Mouse (Mus musculus): ENCODE measurements around the gene Ep400. TPM values are rescaled to one million over a fixed set of nuclear protein-coding genes. Genes with fewer than 3 reads are reported as not detected.

Ep400 gene
- polyA plus RNA-seq, 1 experiment from 2014 or later: 41.8 TPM

DNA sequence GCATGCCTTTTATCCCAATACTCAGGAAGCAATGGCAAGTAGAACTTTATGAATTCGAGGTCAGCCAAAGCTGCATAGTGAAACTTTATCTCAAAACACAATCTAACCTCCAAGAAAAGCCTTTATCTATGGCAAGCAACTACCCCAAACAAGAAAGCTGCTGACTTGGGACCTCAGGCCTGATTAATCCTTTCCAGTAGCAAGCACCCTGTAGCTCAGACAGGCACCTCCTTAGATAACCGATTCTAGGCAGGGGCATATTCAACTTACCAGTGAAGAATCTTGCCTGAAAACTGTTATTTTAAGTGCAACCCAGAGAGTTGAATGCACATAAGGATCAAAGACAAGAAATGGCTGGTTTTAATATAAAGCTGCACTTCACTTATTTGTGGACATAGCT, 59.1 kb downstream of the Ep400 start:
- 87% methylated on average over 2 of the region's 2 CpGs for WGBS
- Histone ChIP-seq H3K36me3 (ENCODE audit: control insufficient read depth, insufficient read depth, low read length) (peaks cover 23% of the 10 kb centered on the region), H3K9me3 (ENCODE audit: control insufficient read depth, low read length) (no peaks in the 10 kb centered on the region), H3K9ac (ENCODE audit: low read length) (no peak overlapping the region), H3K4me1 (replicated peaks; ENCODE audit: control insufficient read depth, insufficient read depth, low read length) (no peaks in the 10 kb centered on the region), H3K4me2 (ENCODE audit: low read depth, low read length) (no peak overlapping the region), H3K4me3 (ENCODE audit: low read length) (no peak overlapping the region), H3K27ac (ENCODE audit: low read length) (no peak overlapping the region), H3K27me3 (ENCODE audit: control insufficient read depth, insufficient read depth, low read depth, low read length) (no peaks in the 10 kb centered on the region)
- ATAC-seq (ENCODE audit: low read depth): no peak

DNA sequence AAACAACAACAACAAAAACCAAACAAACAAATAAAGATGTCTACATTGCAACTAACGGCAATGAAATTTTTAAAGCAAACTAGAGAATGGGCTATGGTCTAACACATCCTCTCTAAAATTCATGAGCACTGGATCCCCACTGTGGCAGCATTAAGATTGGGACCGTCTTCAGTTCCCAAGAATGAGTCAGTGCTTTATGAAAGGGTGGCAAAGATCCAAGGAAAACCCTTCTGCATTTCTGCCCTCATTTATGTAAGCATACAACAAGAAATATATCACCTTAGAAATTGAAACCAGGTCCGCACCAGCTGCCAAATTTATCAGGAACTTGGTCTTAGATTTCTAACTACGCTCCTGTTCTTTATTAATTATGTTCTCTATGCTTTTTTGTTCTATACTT, 61.3 kb downstream of the Ep400 start:
- ATAC-seq (ENCODE audit: low read depth): no peak
- WGBS: 92% methylated on average over 4 of the region's 4 CpGs
- peaks cover 39% of the 10 kb centered on the region for H3K36me3 ChIP-seq (ENCODE audit: control insufficient read depth, insufficient read depth, low read length)

DNA sequence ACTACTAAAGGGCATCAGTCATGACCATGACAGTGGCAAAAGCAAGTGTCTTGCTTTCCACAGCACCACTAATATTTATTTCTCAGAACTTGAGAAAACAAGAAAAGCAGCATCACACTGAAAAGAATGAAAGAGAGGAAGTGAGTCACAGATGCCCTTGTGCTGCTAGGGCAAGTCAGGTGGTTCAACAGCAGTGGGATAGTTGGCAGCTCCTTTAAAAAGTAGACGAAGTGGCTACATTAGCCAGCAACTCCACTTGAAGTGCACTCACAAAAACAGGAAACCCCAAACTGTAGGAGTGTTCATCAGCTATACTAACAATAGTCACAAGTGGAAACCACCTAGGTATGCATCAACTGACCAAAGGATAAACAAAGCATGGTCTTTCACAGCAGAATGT, 66.5 kb downstream of the Ep400 start:
- ATAC-seq (ENCODE audit: low read depth): no peak
- Histone ChIP-seq H3K27me3 (ENCODE audit: control insufficient read depth, insufficient read depth, low read depth, low read length) (no peaks in the 10 kb centered on the region), H3K27ac (ENCODE audit: low read length) (no peak overlapping the region), H3K9ac (ENCODE audit: low read length) (no peak overlapping the region), H3K4me3 (ENCODE audit: low read length) (no peak overlapping the region), H3K4me1 (replicated peaks; ENCODE audit: control insufficient read depth, insufficient read depth, low read length) (no peaks in the 10 kb centered on the region), H3K36me3 (ENCODE audit: control insufficient read depth, insufficient read depth, low read length) (peaks cover 57% of the 10 kb centered on the region), H3K4me2 (ENCODE audit: low read depth, low read length) (no peak overlapping the region), H3K9me3 (ENCODE audit: control insufficient read depth, low read length) (no peaks in the 10 kb centered on the region)
- WGBS: 49% methylated on average over 1 of the region's 1 CpGs

More for the DNA sequence above, 61.3 kb downstream of the Ep400 start:
- Histone ChIP-seq H3K9ac (ENCODE audit: low read length) (no peak overlapping the region), H3K4me1 (replicated peaks; ENCODE audit: control insufficient read depth, insufficient read depth, low read length) (no peaks in the 10 kb centered on the region), H3K9me3 (ENCODE audit: control insufficient read depth, low read length) (no peaks in the 10 kb centered on the region), H3K4me2 (ENCODE audit: low read depth, low read length) (no peak overlapping the region), H3K27ac (ENCODE audit: low read length) (no peak overlapping the region), H3K27me3 (ENCODE audit: control insufficient read depth, insufficient read depth, low read depth, low read length) (no peaks in the 10 kb centered on the region), H3K4me3 (ENCODE audit: low read length) (no peak overlapping the region)

DNA sequence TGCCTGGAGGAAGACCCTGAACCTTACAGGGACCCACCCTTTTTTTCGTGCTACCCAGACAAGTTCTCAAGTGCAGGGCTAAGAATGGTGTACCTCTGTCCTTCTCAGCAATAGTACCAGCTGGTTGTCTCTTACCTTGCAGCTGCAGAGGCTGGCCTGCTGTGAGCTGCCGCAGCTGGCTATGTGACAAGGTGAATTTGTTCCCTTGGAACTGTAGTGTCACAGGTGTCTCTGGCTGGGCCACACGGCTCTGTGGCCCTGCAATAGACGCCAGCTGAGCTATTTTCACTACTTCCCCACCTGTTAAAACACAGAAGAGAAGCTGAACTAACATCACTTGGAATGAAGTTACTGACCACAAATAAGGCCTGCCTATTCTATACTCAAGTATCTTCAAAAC, 71.9 kb downstream of the Ep400 start:
- H3K36me3 ChIP-seq (ENCODE audit: control insufficient read depth, insufficient read depth, low read length): peaks cover 50% of the 10 kb centered on the region
- H3K27me3 ChIP-seq (ENCODE audit: control insufficient read depth, insufficient read depth, low read depth, low read length): no peaks in the 10 kb centered on the region
- no peak overlapping the region for H3K9ac ChIP-seq (ENCODE audit: low read length)
- WGBS: 78% methylated on average over 4 of the region's 4 CpGs
- H3K27ac ChIP-seq (ENCODE audit: low read length): no peak overlapping the region
- no peak for ATAC-seq (ENCODE audit: low read depth)
- no peaks in the 10 kb centered on the region for H3K9me3 ChIP-seq (ENCODE audit: control insufficient read depth, low read length)
- H3K4me1 ChIP-seq (replicated peaks; ENCODE audit: control insufficient read depth, insufficient read depth, low read length): no peaks in the 10 kb centered on the region
- no peak overlapping the region for H3K4me2 ChIP-seq (ENCODE audit: low read depth, low read length)
- no peak overlapping the region for H3K4me3 ChIP-seq (ENCODE audit: low read length)

DNA sequence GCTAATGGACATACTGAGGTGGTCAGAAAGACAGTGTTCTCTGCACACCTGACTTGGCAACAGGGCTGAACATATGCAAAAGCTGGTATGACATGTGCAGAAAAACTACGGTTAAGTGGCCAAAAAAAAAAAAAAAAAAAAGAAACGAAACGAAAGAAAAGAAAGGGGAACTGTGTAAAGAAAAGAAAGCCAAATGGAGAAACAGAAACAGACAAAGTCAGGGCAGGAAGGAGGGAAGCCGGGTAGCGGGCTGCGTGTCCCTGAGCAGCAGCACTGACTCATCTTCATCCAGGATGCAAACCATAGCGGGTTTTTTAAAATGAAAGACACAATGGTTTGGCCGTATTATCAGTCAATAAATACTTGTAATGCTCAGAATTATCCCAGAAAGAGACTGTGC, 88.5 kb downstream of the Ep400 start:
- WGBS: 91% methylated on average over 7 of the region's 8 CpGs
- H3K9me3 ChIP-seq (ENCODE audit: control insufficient read depth, low read length): no peaks in the 10 kb centered on the region
- H3K4me1 ChIP-seq (replicated peaks; ENCODE audit: control insufficient read depth, insufficient read depth, low read length): no peaks in the 10 kb centered on the region
- no peak overlapping the region for H3K9ac ChIP-seq (ENCODE audit: low read length)
- no peak overlapping the region for H3K4me3 ChIP-seq (ENCODE audit: low read length)
- no peak overlapping the region for H3K27ac ChIP-seq (ENCODE audit: low read length)
- H3K4me2 ChIP-seq (ENCODE audit: low read depth, low read length): no peak overlapping the region
- peaks cover 48% of the 10 kb centered on the region for H3K36me3 ChIP-seq (ENCODE audit: control insufficient read depth, insufficient read depth, low read length)
- no peaks in the 10 kb centered on the region for H3K27me3 ChIP-seq (ENCODE audit: control insufficient read depth, insufficient read depth, low read depth, low read length)
- ATAC-seq (ENCODE audit: low read depth): no peak

DNA sequence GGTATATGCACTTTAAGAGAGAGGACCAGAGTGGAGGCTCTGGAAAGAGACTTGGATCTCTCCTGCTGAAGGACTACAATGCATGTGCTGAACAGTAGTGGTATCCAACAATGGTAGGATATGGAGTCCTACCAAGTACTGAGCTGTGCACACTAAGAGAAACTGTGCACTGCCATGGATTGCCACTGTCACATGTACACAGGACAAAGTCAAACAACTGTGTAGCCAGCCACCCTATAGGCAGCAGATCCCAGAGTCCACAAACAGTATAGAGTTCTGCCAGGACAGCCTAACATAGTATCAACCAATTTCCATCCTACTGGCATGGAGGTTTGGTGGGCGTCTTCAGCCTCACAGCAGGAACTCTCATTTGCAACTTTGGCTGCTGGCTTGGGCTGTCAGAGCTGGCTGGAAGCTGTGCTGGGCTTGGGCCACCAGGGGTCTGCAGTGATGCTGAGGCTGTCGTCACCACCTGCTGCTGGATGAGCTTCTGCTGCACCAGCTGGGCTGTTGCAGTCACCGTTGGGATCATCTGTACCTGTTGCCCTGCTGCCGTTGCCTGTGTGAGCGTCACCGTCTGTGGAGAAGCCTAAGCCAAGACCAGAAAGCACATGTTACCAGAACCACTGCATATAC, 104.9 kb downstream of the Ep400 start:
- Histone ChIP-seq H3K27me3 (ENCODE audit: control insufficient read depth, insufficient read depth, low read depth, low read length) (no peaks in the 10 kb centered on the region), H3K36me3 (ENCODE audit: control insufficient read depth, insufficient read depth, low read length) (peaks cover 43% of the 10 kb centered on the region), H3K4me1 (replicated peaks; ENCODE audit: control insufficient read depth, insufficient read depth, low read length) (no peaks in the 10 kb centered on the region), H3K9me3 (ENCODE audit: control insufficient read depth, low read length) (no peaks in the 10 kb centered on the region), H3K9ac (ENCODE audit: low read length) (no peak overlapping the region), H3K4me3 (ENCODE audit: low read length) (no peak overlapping the region), H3K27ac (ENCODE audit: low read length) (no peak overlapping the region), H3K4me2 (ENCODE audit: low read depth, low read length) (no peak overlapping the region)
- WGBS: 66% methylated on average over 6 of the region's 6 CpGs
- ATAC-seq (ENCODE audit: low read depth): no peak

DNA sequence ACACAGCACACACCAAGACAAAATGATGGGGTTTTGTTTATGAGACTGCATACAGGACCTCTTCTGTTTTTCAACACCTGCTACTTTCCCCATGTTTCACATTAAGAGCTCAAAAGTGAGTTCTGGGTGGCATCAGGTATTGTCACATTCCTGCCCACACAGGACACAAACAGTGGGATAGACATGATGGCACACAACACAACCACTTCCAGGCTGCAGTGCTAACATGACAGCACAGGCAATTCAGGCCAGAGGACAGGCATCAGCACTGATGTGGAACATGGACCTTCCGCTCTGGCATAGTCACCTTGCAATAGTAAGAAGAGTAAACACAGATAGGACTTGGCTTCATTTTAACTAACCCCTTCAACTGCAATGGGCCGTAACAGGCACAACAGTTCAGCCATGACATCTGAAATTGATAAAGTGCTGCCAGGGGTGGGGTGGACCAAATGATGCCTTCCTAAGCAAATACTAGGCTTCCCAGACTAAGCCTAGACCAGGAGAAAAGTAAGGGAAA, 105.7 kb downstream of the Ep400 start:
- Histone ChIP-seq H3K36me3 (ENCODE audit: control insufficient read depth, insufficient read depth, low read length) (peaks cover 38% of the 10 kb centered on the region), H3K4me2 (ENCODE audit: low read depth, low read length) (no peak overlapping the region), H3K4me1 (replicated peaks; ENCODE audit: control insufficient read depth, insufficient read depth, low read length) (no peaks in the 10 kb centered on the region), H3K27me3 (ENCODE audit: control insufficient read depth, insufficient read depth, low read depth, low read length) (no peaks in the 10 kb centered on the region), H3K9ac (ENCODE audit: low read length) (no peak overlapping the region), H3K27ac (ENCODE audit: low read length) (no peak overlapping the region), H3K9me3 (ENCODE audit: control insufficient read depth, low read length) (no peaks in the 10 kb centered on the region), H3K4me3 (ENCODE audit: low read length) (no peak overlapping the region)
- ATAC-seq (ENCODE audit: low read depth): no peak
- WGBS: 90% methylated on average over 2 of the region's 2 CpGs

DNA sequence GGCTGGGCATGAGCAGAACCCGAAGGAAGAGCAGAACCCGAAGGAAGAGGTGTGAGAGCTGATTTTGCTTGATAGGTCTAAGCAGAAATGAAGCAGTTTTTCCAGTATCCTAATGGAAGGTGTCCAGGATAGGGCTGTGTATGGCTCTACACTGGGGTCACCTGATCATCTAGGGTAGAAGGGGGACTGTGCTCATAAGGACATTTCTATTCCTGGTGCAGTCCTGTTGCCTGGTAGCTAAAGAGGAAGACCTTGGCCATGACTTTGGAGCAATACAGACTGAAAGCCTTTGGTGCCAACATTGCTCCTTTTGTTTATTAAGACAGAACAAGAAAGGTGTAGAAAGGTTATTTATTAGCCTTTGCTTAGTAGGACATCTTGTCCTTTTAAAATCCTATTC, 106.5 kb downstream of the Ep400 start:
- WGBS: 78% methylated on average over 2 of the region's 2 CpGs
- Histone ChIP-seq H3K9me3 (ENCODE audit: control insufficient read depth, low read length) (no peaks in the 10 kb centered on the region), H3K4me1 (replicated peaks; ENCODE audit: control insufficient read depth, insufficient read depth, low read length) (no peaks in the 10 kb centered on the region), H3K27ac (ENCODE audit: low read length) (no peak overlapping the region), H3K27me3 (ENCODE audit: control insufficient read depth, insufficient read depth, low read depth, low read length) (no peaks in the 10 kb centered on the region), H3K36me3 (ENCODE audit: control insufficient read depth, insufficient read depth, low read length) (peaks cover 35% of the 10 kb centered on the region), H3K4me2 (ENCODE audit: low read depth, low read length) (no peak overlapping the region), H3K9ac (ENCODE audit: low read length) (no peak overlapping the region), H3K4me3 (ENCODE audit: low read length) (no peak overlapping the region)
- ATAC-seq (ENCODE audit: low read depth): no peak

DNA sequence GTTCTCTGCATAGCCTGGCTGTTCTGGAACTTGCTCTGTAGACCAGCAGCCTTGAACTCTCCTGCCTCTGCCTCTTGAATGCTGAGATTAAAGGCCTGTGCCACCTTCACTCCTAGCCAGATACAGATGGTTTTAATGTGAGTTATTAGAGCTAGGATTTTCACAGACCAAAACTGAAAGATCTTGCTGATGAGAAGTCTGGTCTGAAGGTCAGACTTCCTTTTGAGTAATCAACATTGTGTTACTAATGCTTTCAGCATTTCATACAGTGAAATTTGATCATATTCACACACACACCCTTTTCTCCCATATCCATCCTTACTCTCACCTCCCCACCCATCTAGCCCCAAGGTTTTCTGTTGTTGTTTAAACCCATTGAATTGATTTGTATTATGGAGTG, 110.8 kb downstream of the Ep400 start:
- Histone ChIP-seq H3K9ac (ENCODE audit: low read length) (no peak overlapping the region), H3K4me3 (ENCODE audit: low read length) (no peak overlapping the region), H3K36me3 (ENCODE audit: control insufficient read depth, insufficient read depth, low read length) (peaks cover 38% of the 10 kb centered on the region), H3K27me3 (ENCODE audit: control insufficient read depth, insufficient read depth, low read depth, low read length) (no peaks in the 10 kb centered on the region), H3K4me2 (ENCODE audit: low read depth, low read length) (no peak overlapping the region), H3K9me3 (ENCODE audit: control insufficient read depth, low read length) (no peaks in the 10 kb centered on the region), H3K4me1 (replicated peaks; ENCODE audit: control insufficient read depth, insufficient read depth, low read length) (no peaks in the 10 kb centered on the region), H3K27ac (ENCODE audit: low read length) (no peak overlapping the region)
- no peak for ATAC-seq (ENCODE audit: low read depth)

DNA sequence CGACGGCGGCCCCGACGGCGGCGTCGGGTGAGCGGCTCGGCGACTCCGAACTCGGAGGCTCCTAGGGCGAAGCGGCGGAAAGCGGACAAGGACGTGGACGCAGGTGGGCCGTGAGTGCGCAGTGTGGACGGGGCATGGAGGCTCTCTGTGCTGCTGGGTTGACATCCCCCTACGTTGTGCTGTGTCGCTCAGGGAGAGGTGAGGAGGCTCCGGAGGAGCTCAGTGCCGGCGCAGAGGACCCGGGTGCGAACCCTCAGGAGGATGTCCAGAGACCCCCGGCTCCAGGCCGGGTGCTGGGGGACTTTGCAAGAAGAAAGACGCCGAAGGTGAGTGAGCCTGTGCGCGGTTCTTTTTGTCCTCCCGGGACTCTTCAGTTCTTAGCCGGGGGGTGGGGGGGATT, 116.8 kb downstream of the Ep400 start:
- Histone ChIP-seq H3K9me3 (ENCODE audit: control insufficient read depth, low read length) (no peaks in the 10 kb centered on the region), H3K4me2 (ENCODE audit: low read depth, low read length) (peak overlapping the region; percentile 86), H3K4me3 (ENCODE audit: low read length) (peak overlapping the region; percentile 100), H3K27ac (ENCODE audit: low read length) (peak overlapping the region; percentile 40; the same call in 1 of the 2 replicates), H3K4me1 (replicated peaks; ENCODE audit: control insufficient read depth, insufficient read depth, low read length) (peaks cover 12% of the 10 kb centered on the region), H3K36me3 (ENCODE audit: control insufficient read depth, insufficient read depth, low read length) (peaks cover 54% of the 10 kb centered on the region), H3K27me3 (ENCODE audit: control insufficient read depth, insufficient read depth, low read depth, low read length) (no peaks in the 10 kb centered on the region), H3K9ac (ENCODE audit: low read length) (peak overlapping the region; percentile 93)
- ATAC-seq (ENCODE audit: low read depth): peak; percentile 49; the same call in 1 of the 2 replicates
- WGBS: 1% methylated on average over 34 of the region's 37 CpGs
